Mouse (Mus musculus): ENCODE results near the gene Skap1. TPM values are rescaled to one million over a fixed set of nuclear protein-coding genes. Genes with fewer than 3 reads are reported as not detected.
A peak's percentile ranks its signal among the peaks of the same experiment; 100 is the strongest.

Gene Skap1
- total and polyA plus RNA-seq, 3 experiments: not detected

- Histone ChIP-seq H3K27me3 (ENCODE audit: control insufficient read depth in 1 of 2, insufficient read depth in 2 of 2, low read length in 2 of 2) (peaks cover 7 to 21% of the 10 kb centered on the region in 2 experiments), H3K27ac (ENCODE audit: control insufficient read depth, low read depth, low read length) (no peak overlapping the region), H3K4me1 (ENCODE audit: control insufficient read depth in 1 of 2, insufficient read depth in 2 of 2, low read length in 2 of 2) (peaks cover 0 to 7% of the 10 kb centered on the region in 2 experiments; a peak in 1 of 4 replicates), H3K9ac (ENCODE audit: control insufficient read depth, low read depth, low read length, poor library complexity, severe bottlenecking) (no peak overlapping the region), H3K9me3 (replicated peaks; ENCODE audit: insufficient read depth, low read length) (no peaks in the 10 kb centered on the region), H3K36me3 (ENCODE audit: control insufficient read depth in 1 of 2, insufficient read depth in 2 of 2, low read length in 2 of 2) (no peaks in the 10 kb centered on the region), H3K4me3 (ENCODE audit: control insufficient read depth in 1 of 2, insufficient read depth in 1 of 2, low read depth in 2 of 2, low read length in 2 of 2) (no peak overlapping the region), H3K79me2 (ENCODE audit: control insufficient read depth, insufficient read depth, low read length, poor library complexity) (no peaks in the 10 kb centered on the region)
- no peak for TF ChIP-seq USF1 (IDR thresholded peaks at IDR 0.05; ENCODE audit: low read depth, low read length)
- peak in 1 of 2 experiments; percentile 29; a peak in 1 of 4 replicates for TF ChIP-seq EP300 (IDR thresholded peaks at IDR 0.05; ENCODE audit: low read depth in 1 of 2, low read length in 2 of 2)
- no peak for TF ChIP-seq TAL1 (IDR thresholded peaks at IDR 0.05; ENCODE audit: low read length)
- TF ChIP-seq HCFC1 (IDR thresholded peaks at IDR 0.05; ENCODE audit: low read depth, low read length): no peak
- no peak for TF ChIP-seq ZMIZ1 (IDR thresholded peaks at IDR 0.05; ENCODE audit: low read depth, low read length)
- no peak for TF ChIP-seq ZKSCAN1 (IDR thresholded peaks at IDR 0.05; ENCODE audit: low read depth, low read length)
- no peak for TF ChIP-seq RAD21 (IDR thresholded peaks at IDR 0.05; ENCODE audit: low read depth, low read length)
- no peak for TF ChIP-seq CHD1 (IDR thresholded peaks at IDR 0.05; ENCODE audit: low read depth, low read length)
- no peak for TF ChIP-seq MAX (IDR thresholded peaks at IDR 0.05; ENCODE audit: low read length)
- 0 out of 2 replicates have a peak, but pooled peaks have one; percentile 20 for TF ChIP-seq GATA1 (IDR thresholded peaks at IDR 0.05; ENCODE audit: low read depth, low read length)
- TF ChIP-seq RCOR1 (IDR thresholded peaks at IDR 0.05; ENCODE audit: low read depth, low read length): peak; percentile 75
- TF ChIP-seq SMC3 (IDR thresholded peaks at IDR 0.05; ENCODE audit: low read depth, low read length): no peak
- peak; percentile 28 for DNase-seq (ENCODE audit: low read depth, low spot score)
Observed at GRCm38 (mm10) chr11:96455111-96455510, 9.3 kb upstream of the Skap1 start.

GRCm38 (mm10) chr11:96455699-96456326 lies 8.6 kb upstream of the Skap1 start:
- no peak for DNase-seq (ENCODE audit: low read depth, low spot score)
- Histone ChIP-seq H3K27me3 (ENCODE audit: control insufficient read depth in 1 of 2, insufficient read depth in 2 of 2, low read length in 2 of 2) (peaks cover 7 to 21% of the 10 kb centered on the region in 2 experiments), H3K4me3 (ENCODE audit: control insufficient read depth in 1 of 2, insufficient read depth in 1 of 2, low read depth in 2 of 2, low read length in 2 of 2) (no peak overlapping the region), H3K79me2 (ENCODE audit: control insufficient read depth, insufficient read depth, low read length, poor library complexity) (no peaks in the 10 kb centered on the region), H3K27ac (ENCODE audit: control insufficient read depth, low read depth, low read length) (no peak overlapping the region), H3K9ac (ENCODE audit: control insufficient read depth, low read depth, low read length, poor library complexity, severe bottlenecking) (no peak overlapping the region), H3K4me1 (ENCODE audit: control insufficient read depth in 1 of 2, insufficient read depth in 2 of 2, low read length in 2 of 2) (peaks cover 0 to 7% of the 10 kb centered on the region in 2 experiments; a peak in 1 of 4 replicates), H3K9me3 (replicated peaks; ENCODE audit: insufficient read depth, low read length) (no peaks in the 10 kb centered on the region), H3K36me3 (ENCODE audit: control insufficient read depth in 1 of 2, insufficient read depth in 2 of 2, low read length in 2 of 2) (no peaks in the 10 kb centered on the region)
- TF ChIP-seq ETS1 (IDR thresholded peaks at IDR 0.05; ENCODE audit: low read depth, low read length): no peak
- TF ChIP-seq EP300 (IDR thresholded peaks at IDR 0.05; ENCODE audit: low read depth in 1 of 2, low read length in 2 of 2): no peak
- no peak for TF ChIP-seq RAD21 (IDR thresholded peaks at IDR 0.05; ENCODE audit: low read depth, low read length)
- TF ChIP-seq E2F4 (IDR thresholded peaks at IDR 0.05; ENCODE audit: borderline replicate concordance, low read depth, low read length): no peak
- TF ChIP-seq SIN3A (IDR thresholded peaks at IDR 0.05; ENCODE audit: low read length): no peak
- TF ChIP-seq HCFC1 (IDR thresholded peaks at IDR 0.05; ENCODE audit: low read depth, low read length): no peak
- no peak for TF ChIP-seq ZNF384 (IDR thresholded peaks at IDR 0.05; ENCODE audit: low read depth, low read length)
- no peak for TF ChIP-seq UBTF (IDR thresholded peaks at IDR 0.05; ENCODE audit: borderline replicate concordance, insufficient read depth, low read depth, low read length)
- TF ChIP-seq MAFK (IDR thresholded peaks at IDR 0.05; ENCODE audit: borderline replicate concordance, low read depth, low read length): no peak
- TF ChIP-seq ZC3H11A (IDR thresholded peaks at IDR 0.05; ENCODE audit: low read depth, low read length): no peak
